Mouse (Mus musculus) erythroid progenitor cell, adult 5-6 weeks (primary cell): Measurements from ENCODE around the gene Eef2. TPM values are rescaled to one million over a fixed set of nuclear protein-coding genes. Genes with fewer than 3 reads are reported as not detected.
"Not testable (repeated sequence)": the region's sequence is repeated elsewhere in the genome, so short reads cannot be mapped to it uniquely, and the experiment has no call there.

Source experiments
- ATAC-seq: replicated peaks from 2 replicates; pipeline ENCODE4 v1.8.0; 2016; ENCODE audit warnings: moderate number of reproducible peaks, mild to moderate bottlenecking, moderate TSS enrichment, inconsistent platforms; ENCODE audit not compliant: poor library complexity, low FRiP score, severe bottlenecking
- total RNA-seq, 2 experiments: library from RNA; stranded (forward) in 1 of 2; stranded (reverse) in 1 of 2; fragments of 150-400 nt in 1 of 2; fragments of 186-747, 209-891 nt in 1 of 2; gene quantifications; 2 replicates each; pipeline versions ENCODE4 v1.2.3 to v1.2.4; 2015 to 2017; ENCODE audit warnings: low replicate concordance in 2 of 2

Gene Eef2
- total RNA-seq, 2 experiments from 2014 or later: 267 to 399 TPM

- ATAC-seq: no peak
These were observed 20.1 kb downstream of the Eef2 start for GRCm38 (mm10) chr10:81196470-81197065.

GRCm38 (mm10) chr10:81197305-81197704, 20.9 kb downstream of the Eef2 start:
- ATAC-seq: no peak

GRCm38 (mm10) chr10:81198230-81198629, 21.8 kb downstream of the Eef2 start:
- no peak for ATAC-seq

GRCm38 (mm10) chr10:81198990-81199389, 22.6 kb downstream of the Eef2 start:
- ATAC-seq: no peak

- ATAC-seq: no peak
These were observed 23.7 kb downstream of the Eef2 start for GRCm38 (mm10) chr10:81200141-81200540.

- ATAC-seq: no peak
These were observed 24.3 kb downstream of the Eef2 start for GRCm38 (mm10) chr10:81200605-81201287.

GRCm38 (mm10) chr10:81201807-81202758, 25.7 kb downstream of the Eef2 start, which contains the start of gene Nmrk2:
TSS of gene Nmrk2 (minus strand) at chr10:81202051.
- no peak for ATAC-seq

GRCm38 (mm10) chr10:81202978-81203720, 26.7 kb downstream of the Eef2 start:
- ATAC-seq: no peak

- no peak for ATAC-seq
These were observed 27.7 kb downstream of the Eef2 start for GRCm38 (mm10) chr10:81204137-81204536.

- no peak for ATAC-seq
These were observed 33.7 kb downstream of the Eef2 start for GRCm38 (mm10) chr10:81210154-81210553.

GRCm38 (mm10) chr10:81216260-81216659, 39.8 kb downstream of the Eef2 start:
- ATAC-seq: no peak

GRCm38 (mm10) chr10:81216810-81217209, 40.4 kb downstream of the Eef2 start:
- no peak for ATAC-seq

- not testable (repeated sequence) for ATAC-seq
These were observed 40.8 kb downstream of the Eef2 start for GRCm38 (mm10) chr10:81217267-81217666.

- peak; percentile 75 for ATAC-seq
These were observed 41.5 kb downstream of the Eef2 start for GRCm38 (mm10) chr10:81217964-81218363.

GRCm38 (mm10) chr10:81221402-81222015, 45.1 kb downstream of the Eef2 start:
- ATAC-seq: no peak

GRCm38 (mm10) chr10:81223731-81224130, 47.3 kb downstream of the Eef2 start:
- not testable (repeated sequence) for ATAC-seq

- no peak for ATAC-seq
These were observed 53.5 kb downstream of the Eef2 start for GRCm38 (mm10) chr10:81229735-81230437.

- ATAC-seq: no peak
These were observed 54.3 kb downstream of the Eef2 start, which contains the start of gene Atcay for GRCm38 (mm10) chr10:81230438-81231332. TSS of gene Atcay (minus strand) at chr10:81230833.
